Mouse (Mus musculus): Measurements from ENCODE around the gene Rbpj. TPM values are rescaled to one million over a fixed set of nuclear protein-coding genes. Genes with fewer than 3 reads are reported as not detected.
A peak's percentile ranks its signal among the peaks of the same experiment; 100 is the strongest.

Gene Rbpj
- total RNA-seq, 2 experiments from 2014 or later, result 21.6 to 24.0 TPM

DNA sequence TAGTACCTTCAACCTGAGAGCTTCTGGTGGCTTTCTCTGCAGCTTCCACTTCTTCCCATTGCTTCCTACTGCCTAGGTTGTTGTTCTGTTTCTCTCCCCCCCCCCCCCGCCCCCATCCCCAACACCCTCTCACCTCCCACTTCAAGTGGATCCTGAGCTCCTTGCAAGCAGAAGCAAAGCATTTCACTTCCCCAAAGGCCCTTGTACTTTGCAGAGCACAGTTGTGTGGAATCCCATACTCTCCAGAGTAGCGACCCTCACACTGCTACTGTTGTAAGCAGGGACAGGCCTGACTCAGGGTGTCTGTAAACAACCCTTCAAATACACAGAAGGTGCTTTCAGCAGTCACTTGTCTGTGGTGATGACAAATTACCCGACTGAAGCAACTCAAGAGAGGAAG lies 37.3 kb downstream of the Rbpj start:
- no peak for TF ChIP-seq CTCF (conservative IDR thresholded peaks at IDR 0.05)
- DNase-seq (ENCODE audit: low spot score in 2 of 2), result no peak

DNA sequence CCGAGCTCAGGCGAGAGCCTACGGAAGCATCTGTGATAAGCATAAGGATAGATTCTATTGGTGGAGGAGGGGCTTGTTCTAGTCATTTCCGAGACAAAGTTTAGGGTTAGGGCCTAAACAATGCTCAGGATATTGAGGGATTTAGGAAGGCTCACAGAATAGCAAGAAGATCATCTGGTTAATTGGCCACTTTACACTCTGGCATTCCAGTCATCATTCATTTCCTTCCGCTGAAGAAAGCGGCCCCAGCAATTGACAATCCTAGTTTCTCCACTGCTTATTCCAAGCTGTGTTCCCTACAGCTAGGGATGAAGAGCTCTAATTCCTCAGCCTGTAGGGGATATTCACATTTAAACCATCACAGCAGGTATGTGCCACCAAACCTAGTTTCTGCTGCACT lies 39.8 kb downstream of the Rbpj start:
- TF ChIP-seq CTCF (conservative IDR thresholded peaks at IDR 0.05), result no peak
- Histone ChIP-seq H3K4me3 (no peak overlapping the region), H3K27ac (no peak overlapping the region)
- no peak for DNase-seq (ENCODE audit: low spot score in 2 of 2)

More for the DNA sequence above, 37.3 kb downstream of the Rbpj start:
- H3K4me3 ChIP-seq, result no peak overlapping the region
- no peak overlapping the region for H3K27ac ChIP-seq

DNA sequence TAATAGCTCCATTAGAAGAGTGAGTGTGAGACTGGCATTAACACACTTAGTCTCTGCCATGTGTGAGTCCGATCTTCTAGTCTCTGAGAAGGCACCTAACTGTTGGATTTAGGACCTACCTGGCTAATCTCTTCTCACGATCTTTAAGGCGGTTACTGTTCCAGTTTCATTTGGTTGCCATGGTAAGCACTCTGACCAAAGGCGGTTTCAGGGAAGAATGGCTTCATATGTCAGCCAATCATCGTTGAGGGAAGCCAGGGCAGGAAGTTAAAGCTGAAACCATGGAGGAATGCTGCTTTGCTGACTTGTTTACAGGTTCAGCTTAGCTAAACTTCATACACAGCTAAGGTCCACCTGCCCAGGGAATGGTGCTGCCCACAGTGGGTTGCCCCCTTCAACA lies 41.4 kb downstream of the Rbpj start:
- DNase-seq (ENCODE audit: low spot score in 2 of 2), result no peak
- TF ChIP-seq CTCF (conservative IDR thresholded peaks at IDR 0.05), result no peak
- no peak overlapping the region for H3K4me3 ChIP-seq
- no peak overlapping the region for H3K27ac ChIP-seq

DNA sequence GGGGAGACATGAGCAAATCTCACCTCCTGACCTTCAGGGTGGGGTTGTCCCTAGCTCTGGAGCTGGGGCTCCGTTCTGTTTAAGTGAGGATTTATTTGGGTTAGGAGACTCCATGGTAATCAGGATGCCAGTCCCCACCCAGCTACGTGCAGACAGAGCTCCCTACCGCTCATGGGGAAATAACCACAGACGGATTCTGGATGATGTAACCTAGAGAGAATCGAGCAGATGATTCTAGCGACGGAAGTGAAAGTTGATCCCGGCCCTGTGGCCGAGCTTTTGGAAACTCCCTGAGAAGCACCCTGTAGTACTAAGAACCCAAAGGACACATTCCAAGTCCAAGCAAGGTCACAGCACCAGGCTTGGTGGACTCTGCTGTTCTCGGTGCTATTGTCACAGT lies 43.5 kb downstream of the Rbpj start:
- Histone ChIP-seq H3K4me3 (no peak overlapping the region), H3K27ac (no peak overlapping the region)
- no peak for DNase-seq (ENCODE audit: low spot score in 2 of 2)
- TF ChIP-seq CTCF (conservative IDR thresholded peaks at IDR 0.05), result no peak

DNA sequence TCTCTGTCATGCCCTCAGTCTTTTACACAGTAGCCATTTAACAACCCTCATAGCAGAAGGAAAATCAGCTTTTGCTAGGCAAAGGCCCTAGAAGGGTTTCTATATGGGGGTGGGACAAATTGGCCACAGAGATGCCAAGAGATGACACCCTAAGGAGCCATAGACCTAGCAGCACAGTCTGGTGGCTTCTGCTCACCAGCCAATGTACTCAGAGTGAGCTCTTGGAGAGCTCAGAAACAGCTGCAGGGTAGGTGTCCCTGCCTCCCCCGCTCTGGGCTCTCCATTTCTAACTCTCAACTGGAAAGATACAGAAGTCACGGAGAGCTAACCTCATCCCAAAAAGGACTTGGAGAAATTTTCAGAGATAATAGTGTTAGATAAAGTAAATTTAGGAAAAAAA lies 44.0 kb downstream of the Rbpj start:
- Histone ChIP-seq H3K27ac (no peak overlapping the region), H3K4me3 (no peak overlapping the region)
- DNase-seq (ENCODE audit: low spot score in 2 of 2), result no peak
- TF ChIP-seq CTCF (conservative IDR thresholded peaks at IDR 0.05), result no peak

DNA sequence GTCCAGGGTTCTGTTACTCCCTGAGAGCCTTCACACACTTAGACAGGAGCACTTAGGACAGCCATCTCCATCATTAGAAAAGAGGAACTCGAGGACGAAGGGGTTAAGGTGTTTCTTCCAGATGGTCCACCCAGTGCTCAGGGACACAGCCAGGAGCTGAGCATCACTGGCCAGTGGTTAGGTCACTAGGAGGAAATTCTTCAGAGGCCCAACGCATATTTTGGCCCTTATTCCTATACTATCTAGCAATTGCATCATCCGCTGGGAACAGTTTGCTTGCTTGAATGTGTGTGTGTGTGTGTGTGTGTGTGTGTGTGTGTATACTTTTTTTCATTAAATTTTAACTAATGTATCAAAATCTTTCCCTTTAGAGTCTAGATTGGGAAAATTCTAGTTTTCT lies 45.5 kb downstream of the Rbpj start:
- Histone ChIP-seq H3K4me3 (no peak overlapping the region), H3K27ac (no peak overlapping the region)
- no peak for DNase-seq (ENCODE audit: low spot score in 2 of 2)
- TF ChIP-seq CTCF (conservative IDR thresholded peaks at IDR 0.05), result no peak

DNA sequence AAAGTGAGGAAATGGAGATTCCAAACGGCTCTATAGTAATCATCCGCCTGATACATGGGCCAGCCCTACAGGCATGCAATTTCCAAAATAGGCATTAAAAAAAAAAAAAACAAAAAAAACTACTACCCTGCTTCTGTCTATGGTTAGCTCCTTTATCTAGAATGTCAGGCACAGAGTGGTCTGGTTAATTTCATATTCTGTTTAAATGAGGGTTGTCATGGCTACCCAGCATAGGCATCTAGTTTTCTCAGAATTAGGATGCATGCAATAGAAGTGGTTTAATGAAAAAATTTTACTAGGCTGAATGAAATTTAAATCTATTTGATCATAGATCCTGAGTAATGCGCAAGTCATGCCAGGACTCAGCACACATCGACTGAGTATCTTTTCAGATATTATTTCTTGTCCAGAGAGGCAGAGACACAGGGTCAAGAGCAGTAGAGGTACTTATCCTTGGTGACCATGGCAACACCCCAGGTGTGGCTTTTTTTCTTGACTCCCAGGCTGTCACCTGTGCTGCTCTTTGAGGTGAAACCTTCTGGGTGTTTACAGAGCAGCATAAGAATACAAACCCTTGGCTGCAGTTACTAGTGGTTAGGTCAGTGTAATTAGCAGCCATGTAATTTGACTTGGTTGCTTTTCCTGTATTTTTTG lies 49.1 kb downstream of the Rbpj start:
- Histone ChIP-seq H3K4me3 (no peak overlapping the region), H3K27ac (no peak overlapping the region)
- TF ChIP-seq CTCF (conservative IDR thresholded peaks at IDR 0.05), result no peak
- DNase-seq (ENCODE audit: low spot score in 2 of 2), result no peak

DNA sequence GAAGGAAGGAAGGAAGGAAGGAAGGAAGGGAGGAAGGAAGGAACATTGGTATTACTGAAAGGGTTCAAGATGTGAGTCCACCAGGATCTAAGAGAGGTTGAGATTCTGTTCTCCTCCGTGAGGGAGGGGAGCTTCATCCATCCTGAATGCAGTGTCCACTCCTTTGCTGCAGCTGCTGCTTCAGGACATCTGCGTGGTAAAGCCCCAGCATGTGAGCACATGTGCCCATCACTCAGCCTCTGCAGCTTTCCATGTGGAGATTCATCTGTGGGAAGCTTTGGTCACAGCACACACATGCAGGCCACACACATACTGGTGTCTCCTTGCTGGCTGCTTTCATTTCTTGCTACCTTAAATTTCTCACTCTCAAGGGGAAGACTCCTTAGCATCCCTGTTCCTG lies 50.5 kb downstream of the Rbpj start:
- no peak overlapping the region for H3K27ac ChIP-seq
- no peak for DNase-seq (ENCODE audit: low spot score in 2 of 2)
- no peak overlapping the region for H3K4me3 ChIP-seq
- TF ChIP-seq CTCF (conservative IDR thresholded peaks at IDR 0.05), result no peak

DNA sequence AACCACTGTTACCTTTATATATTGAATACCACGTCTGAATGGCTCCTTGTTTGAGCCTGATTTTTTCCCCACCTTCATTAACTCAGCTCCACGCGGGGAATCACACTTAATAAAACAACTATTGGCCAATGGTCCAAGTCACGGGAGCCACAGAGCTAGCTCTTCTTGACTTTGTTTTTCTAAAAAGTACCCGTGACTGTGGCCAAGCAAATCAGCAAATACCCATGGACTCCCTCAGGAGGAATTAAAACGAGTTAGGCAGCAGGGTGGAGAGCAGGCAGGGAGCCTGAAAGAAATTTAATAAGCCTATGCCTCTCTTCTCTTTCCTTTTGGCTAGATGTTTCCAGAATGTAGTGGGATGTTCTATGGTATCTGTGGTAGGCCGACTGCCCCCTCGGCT lies 51.9 kb downstream of the Rbpj start:
- no peak for TF ChIP-seq CTCF (conservative IDR thresholded peaks at IDR 0.05)

DNA sequence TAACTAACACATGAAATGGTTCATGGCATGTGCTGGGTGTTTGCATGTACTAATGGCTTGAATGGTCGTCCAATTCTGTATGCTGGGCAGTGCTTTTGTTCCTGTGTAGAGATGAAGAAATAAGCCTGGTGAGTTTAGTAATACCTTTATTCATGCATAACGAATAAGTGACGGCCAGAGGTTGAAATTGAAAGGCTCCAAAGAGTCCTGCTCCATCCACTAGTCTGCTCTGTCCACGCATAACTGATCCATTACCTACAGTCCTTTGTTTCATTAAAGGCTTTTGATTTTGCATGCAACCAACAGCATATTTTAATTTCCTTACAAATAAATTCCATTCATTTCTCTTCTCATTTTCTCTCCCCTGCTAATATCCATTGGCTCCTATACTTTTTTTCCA lies 53.2 kb downstream of the Rbpj start:
- no peak for DNase-seq (ENCODE audit: low spot score in 2 of 2)
- Histone ChIP-seq H3K4me3 (no peak overlapping the region), H3K27ac (no peak overlapping the region)
- TF ChIP-seq CTCF (conservative IDR thresholded peaks at IDR 0.05), result no peak

More for the DNA sequence above, 51.9 kb downstream of the Rbpj start:
- H3K27ac ChIP-seq, result no peak overlapping the region
- DNase-seq (ENCODE audit: low spot score in 2 of 2), result no peak
- no peak overlapping the region for H3K4me3 ChIP-seq

DNA sequence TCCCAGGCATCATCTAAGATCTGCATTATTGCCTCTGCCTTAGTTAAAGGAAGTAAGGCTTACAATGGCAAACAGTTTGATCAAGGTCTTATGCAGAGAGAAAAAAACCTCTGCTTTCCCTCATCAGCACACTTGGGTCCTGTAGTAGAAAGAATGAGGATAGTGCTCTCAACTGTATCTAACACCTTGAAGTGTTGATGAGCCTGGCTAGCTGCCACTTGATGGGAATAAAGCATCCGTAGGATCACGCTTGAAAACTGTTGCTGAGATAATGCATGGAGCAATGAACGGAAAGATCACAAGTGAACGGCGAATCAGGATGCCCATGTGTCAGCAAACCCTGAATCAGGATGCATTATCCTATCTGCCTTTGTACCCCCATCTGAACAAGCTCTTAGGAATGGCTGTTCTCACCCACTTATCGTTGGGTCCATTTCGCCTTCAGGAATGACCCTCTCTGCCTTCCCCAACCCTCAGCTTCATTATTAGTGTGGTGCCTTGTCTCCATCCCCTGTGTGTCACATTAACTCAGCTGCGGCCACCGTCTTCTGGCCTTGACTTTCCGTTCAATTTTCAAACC lies 54.1 kb downstream of the Rbpj start:
- Histone ChIP-seq H3K27ac (no peak overlapping the region), H3K4me3 (no peak overlapping the region)
- DNase-seq (ENCODE audit: low spot score in 2 of 2), result no peak
- no peak for TF ChIP-seq CTCF (conservative IDR thresholded peaks at IDR 0.05)

DNA sequence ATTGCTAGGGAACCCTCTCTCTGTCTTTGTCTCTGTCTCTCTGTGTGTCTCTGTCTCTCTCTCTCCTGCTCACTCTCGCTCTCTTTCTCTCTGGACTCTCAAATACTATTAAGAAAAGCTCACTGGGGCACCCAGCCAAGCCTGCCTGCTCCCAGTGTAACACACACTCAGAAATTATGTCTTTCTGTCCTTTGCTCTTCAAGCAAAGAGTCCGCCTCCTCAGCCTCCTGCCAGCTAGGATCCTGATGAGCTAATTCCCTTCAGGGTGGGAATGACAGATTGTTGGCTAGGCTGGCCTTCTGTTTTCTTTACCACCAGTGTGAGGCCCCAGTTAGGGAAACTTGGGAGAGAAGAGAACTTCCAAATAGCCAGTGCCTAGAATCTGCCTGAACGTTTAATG lies 57.1 kb downstream of the Rbpj start:
- no peak overlapping the region for H3K4me3 ChIP-seq
- TF ChIP-seq CTCF (conservative IDR thresholded peaks at IDR 0.05), result no peak
- DNase-seq (ENCODE audit: low spot score in 2 of 2), result peak; percentile 48 to 49
- no peak overlapping the region for H3K27ac ChIP-seq

DNA sequence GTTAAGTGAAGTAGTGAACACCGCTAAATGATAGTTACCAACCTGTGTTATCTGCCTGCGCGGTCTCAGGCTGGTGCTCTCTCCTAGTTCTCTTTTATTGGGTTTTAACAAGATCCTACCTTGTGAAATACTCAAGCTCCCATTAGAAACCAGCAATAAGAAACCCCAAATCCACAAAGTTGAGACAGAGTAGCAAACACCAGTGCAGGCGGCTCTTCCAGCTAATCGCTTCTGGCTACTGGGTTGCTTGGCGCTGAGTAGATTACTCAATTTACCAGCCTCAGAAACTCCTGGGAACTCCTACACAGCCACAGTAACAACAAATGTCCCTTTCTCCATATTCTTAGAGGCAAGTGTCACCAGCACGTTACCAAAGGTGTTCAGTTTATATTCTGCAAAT lies 58.2 kb downstream of the Rbpj start:
- TF ChIP-seq CTCF (conservative IDR thresholded peaks at IDR 0.05), result no peak
- Histone ChIP-seq H3K4me3 (no peak overlapping the region), H3K27ac (no peak overlapping the region)
- DNase-seq (ENCODE audit: low spot score in 2 of 2), result no peak

DNA sequence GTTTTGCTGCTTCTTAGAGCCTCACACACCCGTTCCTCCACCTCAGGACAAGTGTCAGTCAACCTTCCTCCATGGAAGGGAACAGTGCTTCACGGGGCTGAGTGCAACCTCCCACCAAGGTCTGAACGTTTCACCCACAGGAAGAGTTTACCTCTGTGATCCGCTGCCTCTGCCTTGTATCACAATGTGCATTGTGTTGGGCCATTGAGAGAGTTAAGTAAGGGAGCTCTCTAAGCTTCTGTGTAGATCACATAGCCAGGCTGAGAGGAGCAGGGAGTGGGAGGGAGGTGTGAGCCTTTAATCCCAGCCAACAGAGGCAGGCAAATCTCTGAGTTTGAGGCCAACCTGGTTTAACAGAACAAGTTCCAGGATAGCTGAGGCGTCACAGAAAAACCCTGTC lies 58.9 kb downstream of the Rbpj start:
- DNase-seq (ENCODE audit: low spot score in 2 of 2), result no peak
- no peak for TF ChIP-seq CTCF (conservative IDR thresholded peaks at IDR 0.05)
- Histone ChIP-seq H3K4me3 (no peak overlapping the region), H3K27ac (no peak overlapping the region)

Data from layer of hippocampus, adult 2 months (tissue).